Mouse (Mus musculus) lung, adult 2 months (tissue): Measurements from ENCODE around the gene Krtap1-4.
"Not testable (repeated sequence)": the region's sequence is repeated elsewhere in the genome, so short reads cannot be mapped to it uniquely, and the experiment has no call there.

ENCODE experiments used
- CTCF ChIP-seq: fragments of 200-500 bp; IDR thresholded peaks from 2 replicates; pipeline ENCODE4 v1.5.1; 2011; ENCODE audit warnings: mild to moderate bottlenecking, low read length, control low read depth; ENCODE audit not compliant: insufficient read depth
- POLR2A ChIP-seq: fragments of 200-500 bp; IDR thresholded peaks from 2 replicates; pipeline ENCODE4 v1.6.1; 2011; ENCODE audit warnings: low read depth, mild to moderate bottlenecking, control low read depth, low read length, borderline replicate concordance; ENCODE audit errors: extremely low read depth

DNA sequence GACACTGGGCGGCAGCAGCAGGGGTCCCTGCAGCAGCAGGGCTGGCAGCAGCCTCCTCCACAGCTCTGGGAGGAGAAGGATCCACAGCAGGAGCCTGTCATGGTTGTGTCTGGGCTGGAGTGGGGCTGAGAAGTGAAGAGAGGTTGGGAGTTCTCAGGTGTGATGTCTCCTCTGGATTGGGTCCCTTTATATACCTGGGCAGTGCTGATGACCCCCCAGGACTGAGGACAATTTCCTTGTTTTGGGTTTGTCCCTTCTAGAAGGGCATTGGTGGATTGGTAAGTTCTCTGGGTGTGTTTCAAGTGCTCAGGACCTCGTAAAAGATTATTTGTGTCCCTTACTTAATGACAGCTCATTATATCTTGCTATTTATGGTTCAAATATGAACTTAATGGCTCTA lies 26.6 kb upstream of the Krtap1-4 start, which contains the start of gene Gm11937:
- not testable (repeated sequence) for TF ChIP-seq CTCF, POLR2A
